31 mouse cellular contexts compared by ENCODE assay signal in genomic region chr10:21094896-21095295, GRCm38 (mm10).
"Had no signal": no experiment of that assay in that cellular context is flagged by ENCODE, and none has a peak within 500 bp of the region (broad histone marks: within the 10 kb centered on the region; RNA-seq: fewer than 3 reads in every experiment).

No protein-coding gene starts in this region.

- H3K4me3 ChIP-seq: limb, embryonic 10.5 days; limb, embryonic 12.5 days; limb, embryonic 13.5 days; limb, embryonic 15.5 days; liver, embryonic 12.5 days; liver, embryonic 13.5 days; liver, embryonic 15.5 days; lung, embryonic 15.5 days; megakaryocyte, embryonic 14.5 days; midbrain, embryonic 10.5 days; midbrain, embryonic 12.5 days; midbrain, embryonic 13.5 days; midbrain, embryonic 15.5 days; myocyte had no signal

- H3K27me3 ChIP-seq: limb, embryonic 12.5 days; limb, embryonic 13.5 days; limb, embryonic 15.5 days; liver, embryonic 13.5 days; liver, embryonic 15.5 days; lung, embryonic 15.5 days; midbrain, embryonic 15.5 days had no signal

- H3K9me3 ChIP-seq: limb, embryonic 10.5 days; limb, embryonic 12.5 days; limb, embryonic 13.5 days; limb, embryonic 15.5 days; liver, embryonic 12.5 days; liver, embryonic 13.5 days; liver, embryonic 15.5 days; lung, embryonic 15.5 days; midbrain, embryonic 12.5 days; midbrain, embryonic 15.5 days had no signal

- H3K9ac ChIP-seq: limb, embryonic 12.5 days; limb, embryonic 13.5 days; limb, embryonic 15.5 days; liver, embryonic 12.5 days; liver, embryonic 13.5 days; liver, embryonic 14.5 days; liver, embryonic 15.5 days; liver, postnatal 0 days; lung, embryonic 14.5 days; lung, embryonic 15.5 days; midbrain, embryonic 12.5 days; midbrain, embryonic 13.5 days; midbrain, embryonic 15.5 days had no signal

- H3K27ac ChIP-seq: limb, embryonic 10.5 days; limb, embryonic 12.5 days; limb, embryonic 13.5 days; limb, embryonic 15.5 days; liver, embryonic 12.5 days; liver, embryonic 13.5 days; liver, embryonic 14.5 days; liver, embryonic 15.5 days; lung, embryonic 15.5 days; macrophage; midbrain, embryonic 10.5 days; midbrain, embryonic 12.5 days; midbrain, embryonic 13.5 days; midbrain, embryonic 15.5 days had no signal

- DNase-seq: left cerebral cortex, postnatal 4 days; liver; liver, embryonic 13.5 days; liver, postnatal 0 days; lung, adult 18-20 months; lung, adult 2 months; lung, embryonic 14.5 days; lung, postnatal 10 days; lung, postnatal 14 days; lung, postnatal 36 days; lung, postnatal 4 days; midbrain, embryonic 14.5 days had no signal

- H3K36me3 ChIP-seq: limb, embryonic 10.5 days; limb, embryonic 12.5 days; limb, embryonic 13.5 days; limb, embryonic 15.5 days; liver, embryonic 12.5 days; liver, embryonic 13.5 days; liver, embryonic 15.5 days; lung, embryonic 15.5 days; midbrain, embryonic 10.5 days; midbrain, embryonic 12.5 days; midbrain, embryonic 13.5 days; midbrain, embryonic 15.5 days had no signal

- H3K4me1 ChIP-seq: liver, embryonic 12.5 days; liver, embryonic 13.5 days; liver, embryonic 15.5 days; midbrain, embryonic 15.5 days had no signal

- ATAC-seq: liver, embryonic 12.5 days; liver, postnatal 0 days; lung, postnatal 0 days; midbrain, embryonic 13.5 days; midbrain, embryonic 15.5 days; midbrain, embryonic 16.5 days had no signal

- H3K4me2 ChIP-seq: limb, embryonic 12.5 days; limb, embryonic 13.5 days; limb, embryonic 15.5 days; liver, embryonic 11.5 days; liver, embryonic 12.5 days; liver, embryonic 13.5 days; liver, embryonic 15.5 days; lung, embryonic 14.5 days; lung, embryonic 15.5 days; midbrain, embryonic 11.5 days; midbrain, embryonic 12.5 days; midbrain, embryonic 13.5 days; midbrain, embryonic 15.5 days had no signal
